Mouse (Mus musculus): ENCODE results near the gene Gm19668.
"Not testable (repeated sequence)": the region's sequence is repeated elsewhere in the genome, so short reads cannot be mapped to it uniquely, and the experiment has no call there.

Gm19668 gene

DNA sequence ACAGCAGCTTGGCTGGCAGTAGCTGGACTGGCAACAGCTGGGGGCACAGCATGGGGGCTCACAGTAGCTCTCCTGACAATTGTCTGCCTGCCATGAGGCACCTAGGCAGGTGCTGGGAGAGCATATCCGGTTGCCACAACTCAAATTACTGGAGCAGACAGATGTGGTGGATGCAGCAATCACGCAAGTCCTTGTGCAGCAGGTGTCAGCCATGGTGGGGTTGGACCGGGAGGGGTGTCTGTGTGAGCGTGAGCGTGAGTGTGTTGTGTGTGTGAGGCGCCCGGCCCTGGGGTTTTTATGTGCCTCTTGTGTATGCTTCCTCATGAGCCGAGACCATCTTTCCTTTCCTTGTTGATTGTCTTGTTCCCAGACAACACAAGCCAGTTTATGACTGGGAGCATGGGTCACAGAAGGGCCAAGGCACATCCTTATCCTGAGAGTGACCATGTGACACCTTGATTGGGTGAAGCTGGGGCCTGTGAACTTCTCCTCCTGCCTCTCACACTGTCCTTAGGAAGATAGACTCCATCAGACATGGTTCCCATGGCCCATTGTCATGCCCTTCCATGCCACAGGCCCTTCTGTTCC, at the start of gene Gm19668:
TSS of gene Gm19668 (minus strand) at position 213 of the 588 bp plus-strand sequence.
- DNase-seq (ENCODE audit: low spot score): no peak

DNA sequence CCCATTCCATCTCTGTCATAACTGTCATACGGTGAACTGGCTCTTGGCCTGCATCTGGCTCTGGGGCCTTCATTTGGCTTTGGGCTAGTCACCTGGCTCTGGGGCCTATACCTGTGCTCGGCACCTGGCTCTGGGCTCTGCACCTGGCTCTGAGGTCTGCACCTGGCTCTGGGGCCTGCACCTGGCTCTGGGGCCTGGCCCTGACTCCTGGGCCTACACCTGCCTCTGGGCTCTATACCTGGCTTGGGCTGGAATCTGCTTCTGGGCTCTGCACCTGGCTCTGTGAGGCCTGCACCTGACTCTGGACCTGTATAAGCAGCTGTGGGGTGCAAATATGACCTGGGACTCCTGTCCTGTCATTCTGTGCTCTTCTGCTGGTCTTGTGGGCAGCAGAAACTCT, 48.6 kb upstream of the Gm19668 start:
- DNase-seq (ENCODE audit: low spot score): no peak

DNA sequence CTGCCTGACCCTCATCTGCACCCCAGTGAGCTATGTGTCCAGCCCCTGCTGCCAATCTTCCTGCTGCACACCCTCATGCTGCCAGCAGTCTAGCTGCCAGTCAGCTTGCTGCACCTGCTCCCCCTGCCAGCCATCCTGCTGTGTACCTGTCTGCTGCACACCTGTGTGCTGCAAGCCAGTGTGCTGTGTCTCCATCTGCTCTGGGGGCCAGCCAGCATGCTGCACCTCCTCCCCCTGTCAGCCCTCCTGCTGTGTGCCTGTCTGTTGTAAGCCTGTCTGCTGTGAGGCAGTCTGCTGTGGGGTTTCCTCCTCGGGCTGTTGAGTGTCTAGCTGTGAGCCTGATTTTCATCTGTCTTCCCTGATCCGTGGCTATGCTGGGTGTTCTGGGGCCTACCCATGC, 48.0 kb upstream of the Gm19668 start:
- DNase-seq (ENCODE audit: low spot score): no peak

DNA sequence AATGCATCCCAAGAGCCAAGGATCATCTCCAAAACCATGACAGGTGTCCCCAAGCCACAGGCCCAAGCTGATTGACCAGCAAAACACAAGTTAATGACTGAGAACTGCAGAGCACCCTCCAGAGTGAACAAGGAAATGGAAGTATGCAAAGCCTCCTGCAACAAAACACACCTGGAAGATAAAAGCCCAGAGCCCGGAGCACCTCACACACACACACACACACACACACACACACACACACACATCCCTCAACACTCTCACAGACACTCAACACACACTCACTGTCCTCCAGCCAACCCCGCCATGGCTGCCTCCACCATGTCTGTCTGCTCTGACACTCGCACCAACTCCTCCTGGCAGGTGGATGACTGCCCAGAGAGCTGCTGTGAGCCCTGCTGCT, 47.6 kb upstream of the Gm19668 start, which contains the start of gene Gm36176:
TSS of gene Gm36176 (plus strand) at position 301 of the 400 bp plus-strand sequence.
- DNase-seq (ENCODE audit: low spot score): no peak

DNA sequence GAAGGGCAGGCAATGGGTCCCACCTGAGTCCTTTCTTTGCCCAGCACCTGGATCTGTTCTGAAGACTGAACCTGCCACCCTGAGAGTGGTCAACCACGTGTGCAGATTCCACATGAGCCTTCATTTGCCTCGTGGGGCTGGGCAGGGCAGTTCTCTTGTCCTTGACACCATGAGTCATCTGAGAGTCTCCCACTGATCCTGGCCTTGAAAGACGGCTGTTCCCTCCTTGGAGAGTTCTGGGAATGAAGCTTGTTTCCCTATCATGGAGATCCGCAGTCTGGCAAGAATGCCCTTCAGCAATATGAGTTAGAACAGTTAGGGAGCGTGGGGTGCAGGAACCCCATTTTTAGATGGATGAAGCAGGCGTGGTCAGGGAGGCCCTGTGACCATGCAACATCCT, 40.1 kb upstream of the Gm19668 start:
- no peak for DNase-seq (ENCODE audit: low spot score)

DNA sequence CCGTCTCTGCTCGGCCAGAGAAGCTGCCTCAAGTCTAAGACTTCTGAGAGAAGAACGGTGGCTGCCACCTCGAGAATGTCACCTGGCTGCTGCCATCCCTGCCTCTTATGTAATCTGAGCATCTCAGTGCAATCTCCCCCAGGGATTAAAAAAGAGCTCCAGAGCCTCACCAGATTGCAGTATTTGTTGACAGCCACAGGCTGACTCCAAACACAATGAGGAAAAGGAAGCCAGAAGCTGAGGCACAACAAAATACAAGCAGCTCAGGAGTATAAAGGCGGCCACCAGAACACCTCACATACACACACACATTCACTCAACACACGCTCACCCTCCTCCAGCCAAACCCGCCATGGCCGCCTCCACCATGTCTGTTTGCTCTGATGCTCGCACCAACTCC, 36.7 kb upstream of the Gm19668 start, which contains the start of gene Krtap10-10:
TSS of gene Krtap10-10 (plus strand) at position 301 of the 400 bp plus-strand sequence.
- no peak for DNase-seq (ENCODE audit: low spot score)

DNA sequence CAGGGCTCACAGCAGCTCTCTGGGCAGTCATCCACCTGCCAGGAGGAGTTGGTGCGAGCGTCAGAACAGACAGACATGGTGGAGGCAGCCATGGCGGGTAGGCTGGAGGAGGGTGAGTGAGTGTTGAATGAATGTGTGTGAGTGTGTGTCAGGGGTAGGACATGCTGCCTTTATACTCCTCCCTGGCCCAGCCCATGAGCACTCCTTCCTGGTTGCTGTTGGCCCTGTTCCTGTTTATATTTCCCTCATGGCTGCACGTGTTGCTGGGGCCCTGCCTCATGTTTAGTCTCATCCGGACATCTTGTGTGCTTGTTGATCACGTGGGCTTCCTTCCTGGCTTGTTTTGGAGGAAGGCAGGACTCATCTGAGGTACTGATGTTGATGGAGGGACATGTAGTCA, 28.0 kb upstream of the Gm19668 start, which contains the start of gene Krtap10-4:
TSS of gene Krtap10-4 (minus strand) at position 145 of the 400 bp plus-strand sequence.
- no peak for DNase-seq (ENCODE audit: low spot score)

DNA sequence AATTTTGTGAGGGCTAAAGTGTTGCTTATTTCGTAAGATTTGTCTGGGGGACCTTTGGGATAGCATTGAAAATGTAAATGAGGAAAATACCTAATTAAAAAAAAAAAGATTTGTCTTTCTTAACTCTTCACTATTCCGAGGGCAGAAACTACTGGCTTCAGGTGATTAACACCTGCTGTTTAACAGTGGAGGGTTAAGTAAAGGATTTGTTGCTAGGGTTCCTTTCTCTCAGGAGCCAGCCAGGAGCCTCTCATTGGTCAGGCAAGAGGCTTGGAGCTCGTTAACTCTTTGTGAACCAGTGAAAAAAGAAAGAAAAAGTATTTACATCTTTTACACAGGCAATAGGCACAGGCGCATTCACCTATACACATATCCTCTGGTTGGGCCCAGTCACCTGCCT, 20.3 kb upstream of the Gm19668 start:
- DNase-seq (ENCODE audit: low spot score): no peak

DNA sequence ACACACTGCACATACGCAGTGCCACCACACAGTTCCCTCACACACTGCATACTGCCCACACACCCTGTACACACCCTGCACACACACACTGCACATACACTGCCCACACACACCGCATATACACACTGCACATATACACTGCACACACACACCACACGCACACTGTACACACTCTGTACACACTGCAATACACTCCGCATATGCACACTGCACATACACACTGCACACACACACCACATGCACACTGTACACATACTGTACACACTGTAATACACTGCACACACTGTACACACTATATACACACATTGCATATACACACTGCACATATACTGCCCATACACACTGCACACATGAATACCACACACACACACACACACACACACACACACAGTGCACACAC, 19.6 kb upstream of the Gm19668 start:
- DNase-seq (ENCODE audit: low spot score): no peak

DNA sequence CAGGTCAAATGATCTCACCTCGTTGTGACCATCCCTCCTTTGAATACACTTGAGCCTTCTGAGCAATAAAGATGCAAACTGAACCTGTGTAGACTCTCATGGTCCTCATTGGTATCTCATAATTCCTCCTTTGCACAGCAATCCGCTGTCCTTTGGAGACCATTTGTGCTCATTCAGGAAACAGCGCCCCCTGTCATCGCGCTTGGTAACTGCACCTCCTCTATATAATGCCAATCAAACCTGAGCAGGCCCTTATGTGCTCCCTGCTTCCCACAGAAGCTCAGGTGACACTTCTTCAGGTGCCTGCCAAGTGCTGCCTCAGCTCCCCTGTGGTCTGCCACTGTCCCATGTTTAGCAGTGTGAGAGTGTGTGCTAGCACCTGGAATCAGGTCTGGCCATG, 16.6 kb upstream of the Gm19668 start:
- peak; percentile 16 for DNase-seq (ENCODE audit: low spot score)

DNA sequence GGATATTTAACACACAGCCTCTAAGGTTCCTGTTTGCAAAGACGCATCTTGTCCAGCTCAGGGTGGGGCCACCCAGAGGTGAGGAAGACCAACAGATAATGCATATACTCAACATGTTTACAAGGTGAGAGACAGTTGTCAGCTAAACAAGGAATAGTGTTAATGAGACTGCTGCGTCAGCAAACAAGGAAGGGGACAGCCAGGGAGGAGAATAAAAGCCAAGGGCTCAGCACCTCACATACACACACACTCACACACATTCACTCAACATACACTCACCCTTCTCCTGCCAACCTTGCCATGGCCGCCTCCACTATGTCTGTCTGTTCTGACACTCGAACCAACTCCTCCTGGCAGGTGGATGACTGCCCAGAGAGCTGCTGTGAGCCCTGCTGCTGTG, 15.4 kb upstream of the Gm19668 start, which contains the start of gene Gm2696:
TSS of gene Gm2696 (plus strand) at position 301 of the 400 bp plus-strand sequence.
- DNase-seq (ENCODE audit: low spot score): no peak

DNA sequence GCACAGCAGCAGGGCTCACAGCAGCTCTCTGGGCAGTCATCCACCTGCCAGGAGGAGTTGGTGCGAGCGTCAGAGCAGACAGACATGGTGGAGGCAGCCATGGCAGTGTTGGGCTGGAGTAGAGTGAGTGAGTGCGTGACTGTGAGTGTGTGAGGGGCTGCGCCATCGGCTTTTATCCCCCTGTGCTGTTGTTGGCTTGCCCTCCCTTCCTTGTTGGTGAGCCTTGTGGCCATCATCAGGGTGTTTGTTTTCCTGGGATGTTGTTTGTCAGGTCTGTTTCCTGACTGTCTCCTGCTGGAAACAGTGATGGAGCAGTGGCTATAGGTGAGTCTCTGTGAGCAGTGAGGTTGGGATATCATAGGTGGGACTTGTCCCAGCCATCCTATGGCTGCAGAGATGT, 12.8 kb upstream of the Gm19668 start, which contains the start of gene Gm9507:
TSS of gene Gm9507 (minus strand) at position 101 of the 400 bp plus-strand sequence.
- DNase-seq (ENCODE audit: low spot score): no peak

DNA sequence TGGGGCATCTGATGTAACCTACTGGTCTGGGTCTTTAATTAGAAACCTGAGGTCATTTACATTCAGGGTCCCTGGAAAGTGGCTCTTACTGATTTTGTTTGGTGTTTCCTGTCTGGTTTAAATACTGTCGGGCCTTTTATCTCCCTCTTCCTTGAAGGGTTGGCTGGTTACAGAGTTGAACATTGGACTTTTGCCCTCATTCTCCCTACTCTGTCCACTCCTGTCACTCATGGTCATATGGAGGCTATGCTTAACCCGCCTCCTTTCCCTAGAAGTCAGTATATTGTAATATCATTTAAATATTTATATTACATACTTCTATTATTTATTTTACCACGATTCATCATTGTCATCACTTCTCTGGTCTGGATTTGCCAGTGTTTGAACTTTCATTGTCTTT, 5.2 kb upstream of the Gm19668 start:
- DNase-seq (ENCODE audit: low spot score): no peak

DNA sequence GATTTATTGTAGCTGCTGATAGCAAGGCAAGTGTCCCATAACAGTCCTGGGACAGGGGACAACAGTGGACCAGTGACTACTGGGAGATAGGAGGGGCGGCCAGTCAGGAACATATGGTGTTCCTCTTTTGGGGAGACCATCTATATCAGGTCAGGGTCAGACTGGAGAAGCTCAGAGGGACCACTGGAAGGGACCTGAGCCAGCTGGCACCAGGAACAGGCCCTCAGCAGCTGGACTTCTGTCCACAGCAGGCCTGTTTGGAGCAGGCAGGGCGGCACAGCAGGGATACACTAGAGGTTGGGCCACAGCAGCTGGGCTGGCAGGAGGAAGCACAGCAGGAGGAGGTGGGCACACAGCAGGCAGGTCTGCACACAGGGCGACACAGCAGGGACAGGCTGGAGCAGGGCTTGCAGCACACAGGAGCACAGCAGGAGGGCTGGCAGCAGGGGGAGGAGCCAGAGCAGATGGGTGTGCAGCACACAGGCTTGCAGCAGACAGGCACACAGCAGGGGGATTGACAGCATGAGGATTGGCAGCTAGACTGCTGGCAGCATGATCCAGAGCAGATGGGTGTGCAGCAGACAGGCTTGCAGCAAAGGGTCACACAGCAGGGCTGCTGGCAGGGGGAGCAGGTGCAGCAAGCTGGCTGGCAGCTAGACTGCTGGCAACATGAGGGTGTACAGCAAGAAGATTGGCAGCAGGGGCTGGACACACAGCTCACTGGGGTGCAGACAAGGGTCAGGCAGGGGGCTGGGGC, 591 bp downstream of the Gm19668 start:
- not testable (repeated sequence) for DNase-seq (ENCODE audit: low spot score)

DNA sequence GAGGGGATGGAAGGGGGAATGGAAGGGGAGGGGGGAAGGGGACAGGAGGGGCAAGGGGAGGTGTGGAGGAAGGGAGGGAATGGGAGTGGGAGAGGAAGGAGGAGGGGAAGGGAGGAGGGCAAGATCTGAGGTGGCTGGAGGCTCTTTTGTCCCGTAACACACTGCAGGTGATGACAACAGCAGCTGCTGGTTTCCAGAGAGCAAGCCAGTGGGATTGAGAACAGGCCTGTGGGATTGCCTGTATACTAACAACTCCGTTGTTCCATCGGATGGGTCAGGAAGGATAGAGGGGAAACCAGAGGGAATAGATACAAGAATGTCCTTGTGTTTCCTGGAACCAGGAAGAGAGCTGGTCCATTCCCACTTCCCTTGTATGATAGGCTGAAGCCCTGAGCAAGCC, 1.3 kb downstream of the Gm19668 start:
- no peak for DNase-seq (ENCODE audit: low spot score)

DNA sequence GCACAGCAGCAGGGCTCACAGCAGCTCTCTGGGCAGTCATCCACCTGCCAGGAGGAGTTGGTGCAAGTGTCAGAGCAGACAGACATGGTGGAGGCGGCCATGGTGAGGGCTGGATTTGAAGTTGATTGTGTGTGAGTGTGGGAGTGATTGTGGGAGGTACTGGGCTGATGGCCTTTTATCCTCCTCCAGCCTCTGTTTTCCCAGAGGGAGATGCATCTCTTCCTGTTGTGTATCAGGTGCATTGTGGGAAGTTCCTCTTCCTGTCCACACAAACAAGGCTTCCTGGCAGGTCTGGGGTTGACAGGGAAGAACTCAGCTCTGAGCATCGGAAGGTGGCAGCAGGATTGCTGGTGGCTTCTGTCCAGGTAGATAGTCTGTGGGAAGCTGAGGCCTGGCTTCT, 4.0 kb downstream of the Gm19668 start, which contains the start of gene Gm9639:
TSS of gene Gm9639 (minus strand) at position 101 of the 400 bp plus-strand sequence.
- no peak for DNase-seq (ENCODE audit: low spot score)

DNA sequence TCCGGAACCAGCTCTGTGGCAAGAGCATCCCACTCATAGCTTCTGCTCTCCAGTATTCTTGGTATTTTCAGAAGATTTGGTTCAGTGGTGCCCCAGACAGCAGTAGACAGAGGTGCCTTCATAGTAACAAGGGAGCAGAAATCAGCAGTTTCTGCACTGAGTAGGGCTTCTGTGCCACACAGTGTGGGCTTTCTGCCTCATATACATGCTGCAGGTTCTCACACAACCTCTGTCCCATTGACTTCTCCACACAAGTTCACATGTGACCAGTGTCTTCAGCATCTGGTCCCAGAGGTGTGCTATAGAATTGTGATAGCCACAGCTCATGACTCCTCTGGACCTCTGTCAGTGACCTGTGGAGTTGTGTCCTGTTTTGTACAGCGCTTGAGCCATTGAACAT, 10.3 kb downstream of the Gm19668 start:
- no peak for DNase-seq (ENCODE audit: low spot score)

DNA sequence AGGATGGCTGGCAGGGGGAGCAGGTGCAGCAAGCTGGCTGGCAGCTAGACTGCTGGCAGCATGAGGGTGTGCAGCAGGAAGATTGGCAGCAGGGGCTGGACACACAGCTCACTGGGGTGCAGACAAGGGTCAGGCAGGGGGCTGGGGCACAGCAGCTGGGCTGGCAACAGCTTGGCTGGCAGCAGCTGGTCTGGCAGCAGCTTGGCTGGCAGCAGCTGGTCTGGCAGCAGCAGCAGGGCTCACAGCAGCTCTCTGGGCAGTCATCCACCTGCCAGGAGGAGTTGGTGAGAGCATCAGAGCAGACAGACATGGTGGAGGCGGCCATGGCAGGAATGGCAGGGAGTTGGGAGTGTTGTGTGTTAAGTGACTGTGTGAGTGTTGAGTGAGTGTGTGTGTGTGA, 11.1 kb downstream of the Gm19668 start, which contains the start of gene Gm7137:
TSS of gene Gm7137 (minus strand) at position 325 of the 400 bp plus-strand sequence.
- DNase-seq (ENCODE audit: low spot score): not testable (repeated sequence)

DNA sequence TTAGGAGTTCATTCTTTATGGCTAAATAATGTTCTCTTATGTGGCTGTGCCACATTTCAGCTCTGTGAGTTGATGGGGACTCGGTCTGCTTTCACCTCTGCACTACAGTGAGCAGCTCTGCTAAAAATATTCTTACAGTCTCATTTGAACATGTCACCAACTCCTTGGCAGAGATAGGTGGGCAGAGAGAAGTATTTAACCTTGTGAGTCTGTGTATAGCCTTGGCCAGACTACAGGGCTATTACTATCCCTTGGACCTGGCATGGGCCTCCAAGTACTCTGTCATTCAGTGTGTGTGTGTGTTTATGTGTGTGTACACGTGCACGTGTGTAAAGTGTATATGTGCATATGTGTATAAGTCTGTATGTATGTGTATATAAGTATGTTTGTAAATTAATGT, 15.5 kb downstream of the Gm19668 start:
- DNase-seq (ENCODE audit: low spot score): not testable (repeated sequence)

DNA sequence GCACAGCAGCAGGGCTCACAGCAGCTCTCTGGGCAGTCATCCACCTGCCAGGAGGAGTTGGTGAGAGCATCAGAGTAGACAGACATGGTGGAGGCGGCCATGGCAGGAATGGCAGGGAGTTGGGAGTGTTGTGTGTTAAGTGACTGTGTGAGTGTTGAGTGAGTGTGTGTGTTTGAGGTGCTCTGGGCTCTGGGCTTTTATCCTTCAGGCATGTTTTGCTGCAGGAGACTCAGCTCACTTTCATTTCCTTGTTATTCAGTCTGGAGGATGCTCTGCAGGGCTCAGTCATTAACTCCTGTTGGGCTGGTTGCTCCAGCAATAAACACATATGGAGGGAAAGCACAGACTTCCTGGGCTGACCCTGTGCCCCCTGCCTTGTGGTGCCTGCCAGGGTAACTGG, 16.5 kb downstream of the Gm19668 start, which contains the start of gene Gm3250:
TSS of gene Gm3250 (minus strand) at position 101 of the 400 bp plus-strand sequence.
- not testable (repeated sequence) for DNase-seq (ENCODE audit: low spot score)

DNA sequence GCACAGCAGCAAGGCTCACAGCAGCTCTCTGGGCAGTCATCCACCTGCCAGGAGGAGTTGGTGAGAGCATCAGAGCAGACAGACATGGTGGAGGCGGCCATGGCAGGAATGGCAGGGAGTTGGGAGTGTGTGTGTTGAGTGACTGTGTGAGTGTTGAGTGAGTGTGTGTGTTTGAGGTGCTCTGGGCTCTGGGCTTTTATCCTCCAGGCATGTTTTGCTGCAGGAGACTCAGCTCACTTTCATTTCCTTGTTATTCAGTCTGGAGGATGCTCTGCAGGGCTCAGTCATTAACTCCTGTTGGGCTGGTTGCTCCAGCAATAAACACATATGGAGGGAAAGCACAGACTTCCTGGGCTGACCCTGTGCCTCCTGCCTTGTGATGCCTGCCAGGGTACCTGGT, 22.1 kb downstream of the Gm19668 start, which contains the start of gene Gm7138:
TSS of gene Gm7138 (minus strand) at position 101 of the 400 bp plus-strand sequence.
- not testable (repeated sequence) for DNase-seq (ENCODE audit: low spot score)

DNA sequence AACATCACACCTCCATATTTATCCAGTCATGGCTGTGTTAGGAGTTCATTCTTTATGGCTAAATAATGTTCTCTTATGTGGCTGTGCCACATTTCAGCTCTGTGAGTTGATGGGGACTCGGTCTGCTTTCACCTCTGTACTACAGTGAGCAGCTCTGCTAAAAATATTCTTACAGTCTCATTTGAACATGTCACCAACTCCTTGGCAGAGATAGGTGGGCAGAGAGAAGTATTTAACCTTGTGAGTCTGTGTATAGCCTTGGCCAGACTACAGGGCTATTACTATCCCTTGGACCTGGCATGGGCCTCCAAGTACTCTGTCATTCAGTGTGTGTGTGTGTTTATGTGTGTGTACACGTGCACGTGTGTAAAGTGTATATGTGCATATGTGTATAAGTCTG, 26.8 kb downstream of the Gm19668 start:
- DNase-seq (ENCODE audit: low spot score): not testable (repeated sequence)

DNA sequence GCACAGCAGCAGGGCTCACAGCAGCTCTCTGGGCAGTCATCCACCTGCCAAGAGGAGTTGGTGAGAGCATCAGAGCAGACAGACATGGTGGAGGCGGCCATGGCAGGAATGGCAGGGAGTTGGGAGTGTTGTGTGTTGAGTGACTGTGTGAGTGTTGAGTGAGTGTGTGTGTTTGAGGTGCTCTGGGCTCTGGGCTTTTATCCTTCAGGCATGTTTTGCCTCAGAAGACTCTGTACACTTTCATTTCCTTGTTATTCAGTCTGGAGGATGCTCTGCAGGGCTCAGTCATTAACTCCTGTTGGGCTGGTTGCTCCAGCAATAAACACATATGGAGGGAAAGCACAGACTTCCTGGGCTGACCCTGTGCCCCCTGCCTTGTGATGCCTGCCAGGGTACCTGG, 27.7 kb downstream of the Gm19668 start, which contains the start of gene Gm3238:
TSS of gene Gm3238 (minus strand) at position 101 of the 400 bp plus-strand sequence.
- DNase-seq (ENCODE audit: low spot score): not testable (repeated sequence)

Data from urinary bladder, postnatal 14 days (tissue).